Mouse (Mus musculus) embryonic facial prominence, embryonic 10.5 days (tissue): ENCODE results near the gene Zgpat. TPM values are rescaled to one million over a fixed set of nuclear protein-coding genes. Genes with fewer than 3 reads are reported as not detected.

Source experiments
- DNase-seq: peaks from one replicate; pipeline ENCODE4 v3.0.0-alpha.2; 2017; ENCODE audit warnings: low spot score
- H3K27ac ChIP-seq: fragments of 300-500 bp; sonication (generic); replicated peaks from 2 replicates; pipeline ENCODE4 v1.5.1; 2016; ENCODE audit warnings: mild to moderate bottlenecking
- H3K27me3 ChIP-seq: fragments of 300-500 bp; sonication (generic); replicated peaks from 2 replicates; pipeline ENCODE4 v1.6.1; 2016; ENCODE audit warnings: low read depth, mild to moderate bottlenecking; ENCODE audit not compliant: poor library complexity, severe bottlenecking
- H3K36me3 ChIP-seq: fragments of 300-500 bp; sonication (generic); replicated peaks from 2 replicates; pipeline ENCODE4 v1.6.1; 2016; ENCODE audit warnings: mild to moderate bottlenecking, moderate library complexity
- H3K4me1 ChIP-seq: fragments of 300-500 bp; sonication (generic); 2 replicates; pipeline ENCODE4 v1.6.1; 2016
- H3K4me3 ChIP-seq: fragments of 300-500 bp; sonication (generic); 2 replicates; pipeline ENCODE4 v1.5.1; 2016; ENCODE audit warnings: mild to moderate bottlenecking, moderate library complexity
- H3K9me3 ChIP-seq: fragments of 300-500 bp; sonication (generic); 2 replicates; pipeline ENCODE4 v1.6.1; 2016; ENCODE audit warnings: mild to moderate bottlenecking
- WGBS: fragments of 180-500 bp; shearing (Covaris S2); methylation state at CpG from one replicate; pipeline ENCODE4 v1.1.7; 2016; 5-methylcytosine and 5-hydroxymethylcytosine counted together
- polyA plus RNA-seq: library from polyadenylated mRNA; unstranded; fragments of >200 nt; fragmentation: Nextera tagmentation; extraction: Ambion mirVana; gene quantifications from 2 replicates; pipeline ENCODE4 v1.2.1, GENCODE M21; 2016

The Zgpat gene
- 46.9 and 51.8 TPM in 2 replicates for polyA plus RNA-seq

DNA sequence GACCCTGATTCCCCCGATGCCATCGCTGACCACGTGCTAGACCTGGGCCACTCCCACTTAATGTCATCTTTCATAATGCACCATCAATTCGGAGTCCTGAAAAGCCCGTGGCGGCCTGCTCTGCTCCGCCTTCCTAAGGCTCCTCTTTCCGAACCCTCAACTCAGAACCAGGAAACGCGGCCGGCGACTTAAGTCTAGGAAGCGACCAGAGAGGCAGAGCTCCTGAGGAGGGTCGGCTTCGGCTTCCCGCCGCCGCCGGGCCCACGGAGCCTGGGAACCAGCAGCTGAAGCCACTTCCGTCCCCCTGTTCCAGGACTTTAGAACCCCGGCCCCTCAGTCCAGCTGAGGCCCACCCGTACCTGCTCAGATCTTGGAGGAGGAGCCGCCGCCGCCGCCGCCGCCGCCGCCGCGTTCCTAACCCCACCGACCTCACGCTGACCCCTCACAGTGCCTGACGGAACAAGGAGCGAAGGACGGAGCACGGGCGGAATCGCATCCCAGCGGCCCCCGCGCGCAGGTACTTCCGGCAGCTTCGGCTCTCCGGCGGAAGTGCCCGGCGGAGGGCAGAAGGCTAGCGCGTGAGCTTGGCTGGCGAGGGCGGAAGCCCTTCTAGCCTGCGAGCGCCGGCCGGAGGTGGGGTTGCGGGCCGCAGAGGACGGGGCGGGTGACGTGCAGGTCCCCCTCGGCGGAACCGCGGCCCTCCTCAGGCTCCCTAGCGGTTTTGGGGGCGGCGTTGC lies at the start of gene Zgpat, which contains the start of gene Arfrp1:
Gene Zgpat (plus strand): TSS at position 69 of the 737 bp plus-strand sequence.
Gene Arfrp1 (minus strand): TSS at position 545 of the 737 bp plus-strand sequence.
- Histone ChIP-seq H3K27ac (peak within 1 kb of the TSS; percentile 92), H3K9me3 (no peaks in the 10 kb centered on the region), H3K4me1 (peaks cover 38% of the 10 kb centered on the region), H3K36me3 (peaks cover 64% of the 10 kb centered on the region), H3K4me3 (peak within 1 kb of the TSS; percentile 85), H3K27me3 (no peaks in the 10 kb centered on the region)
- peak; percentile 94 for DNase-seq
- under 1% methylated on average over 71 of the region's 71 CpGs for WGBS

GRCm38 (mm10) chr2:181319248-181320102 lies 45.3 kb upstream of the Zgpat start, which contains the start of gene Rtel1:
TSS of gene Rtel1 (plus strand) at chr2:181319739.
- DNase-seq: peak; percentile 92
- peaks cover 29% of the 10 kb centered on the region for H3K27me3 ChIP-seq
- 7% methylated on average over 40 of the region's 40 CpGs for WGBS
- peak within 1 kb of the TSS; percentile 72 for H3K4me3 ChIP-seq
- H3K36me3 ChIP-seq: peaks cover 29% of the 10 kb centered on the region
- H3K27ac ChIP-seq: peak within 1 kb of the TSS; percentile 87
- no peaks in the 10 kb centered on the region for H3K9me3 ChIP-seq
- H3K4me1 ChIP-seq: peaks cover 17% of the 10 kb centered on the region

DNA sequence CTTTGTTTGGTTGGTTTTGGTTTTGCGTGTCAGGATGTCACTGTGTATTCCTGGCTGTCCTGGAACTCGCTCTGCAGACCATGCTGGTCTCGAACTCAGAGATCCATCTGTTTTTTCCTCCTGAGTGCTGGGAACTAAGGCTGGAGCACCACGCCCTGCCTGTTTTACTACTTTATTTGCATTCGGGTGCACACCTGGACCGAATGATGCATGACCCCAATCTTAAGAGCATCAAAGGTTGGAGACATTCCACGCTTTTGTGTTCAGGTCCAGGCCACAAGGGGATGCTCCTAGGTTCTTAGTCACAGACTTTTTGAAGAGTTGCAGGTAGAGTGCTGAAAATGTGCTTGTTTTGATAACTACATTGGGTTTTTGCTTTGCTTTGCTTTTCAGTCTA lies 44.6 kb upstream of the Zgpat start:
- Histone ChIP-seq H3K27ac (peak overlapping the region; percentile 87), H3K9me3 (no peaks in the 10 kb centered on the region), H3K4me1 (peaks cover 17% of the 10 kb centered on the region), H3K4me3 (peak overlapping the region; percentile 72), H3K36me3 (peaks cover 35% of the 10 kb centered on the region), H3K27me3 (peaks cover 22% of the 10 kb centered on the region)
- no peak for DNase-seq
- WGBS: 15% methylated on average over 7 of the region's 7 CpGs

GRCm38 (mm10) chr2:181322136-181322535 lies 42.6 kb upstream of the Zgpat start:
- Histone ChIP-seq H3K36me3 (peaks cover 55% of the 10 kb centered on the region), H3K27ac (no peak overlapping the region), H3K27me3 (0 out of 2 replicates have a peak, but pooled peaks cover 2% of the 10 kb centered on the region), H3K4me1 (peaks cover 17% of the 10 kb centered on the region), H3K4me3 (no peak overlapping the region), H3K9me3 (no peaks in the 10 kb centered on the region)
- DNase-seq: no peak
- WGBS: 75% methylated on average over 5 of the region's 5 CpGs

- 91% methylated on average over 2 of the region's 2 CpGs for WGBS
- DNase-seq: no peak
- Histone ChIP-seq H3K36me3 (peaks cover 95% of the 10 kb centered on the region), H3K4me1 (no peaks in the 10 kb centered on the region), H3K27me3 (no peaks in the 10 kb centered on the region), H3K9me3 (no peaks in the 10 kb centered on the region), H3K4me3 (no peak overlapping the region), H3K27ac (no peak overlapping the region)
Observed at GRCm38 (mm10) chr2:181326098-181326497, 38.6 kb upstream of the Zgpat start.

- Histone ChIP-seq H3K9me3 (no peaks in the 10 kb centered on the region), H3K27me3 (no peaks in the 10 kb centered on the region), H3K36me3 (peaks cover 94% of the 10 kb centered on the region), H3K4me3 (no peak overlapping the region), H3K27ac (no peak overlapping the region), H3K4me1 (no peaks in the 10 kb centered on the region)
- no peak for DNase-seq
Observed at GRCm38 (mm10) chr2:181332542-181332941, 32.2 kb upstream of the Zgpat start.

- Histone ChIP-seq H3K27me3 (no peaks in the 10 kb centered on the region), H3K9me3 (no peaks in the 10 kb centered on the region), H3K27ac (no peak overlapping the region), H3K4me3 (no peak overlapping the region), H3K4me1 (no peaks in the 10 kb centered on the region), H3K36me3 (peaks cover 93% of the 10 kb centered on the region)
- peak; percentile 62 for DNase-seq
- WGBS: 65% methylated on average over 3 of the region's 3 CpGs
Observed at GRCm38 (mm10) chr2:181334023-181334422, 30.7 kb upstream of the Zgpat start.

DNA sequence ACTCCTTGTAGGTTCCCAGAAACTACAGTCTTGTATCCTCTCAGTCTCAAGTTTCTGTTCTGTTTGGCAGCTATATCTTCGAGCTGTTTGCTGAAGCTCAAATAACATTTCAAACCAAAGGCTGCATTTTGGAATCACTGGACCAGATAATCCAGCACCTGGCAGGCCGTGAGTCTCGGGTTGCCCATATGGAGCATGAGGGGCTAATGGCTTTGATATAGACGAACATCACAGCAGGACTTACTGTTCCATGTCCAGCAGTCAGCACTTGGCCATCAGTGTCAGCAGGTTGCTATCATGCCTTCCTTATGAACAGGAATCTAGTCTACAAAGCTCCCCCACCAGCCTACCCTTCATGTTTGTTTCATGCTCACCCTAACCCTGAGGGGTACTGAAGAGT lies 24.3 kb upstream of the Zgpat start:
- Histone ChIP-seq H3K4me1 (no peaks in the 10 kb centered on the region), H3K36me3 (peaks cover 95% of the 10 kb centered on the region), H3K27ac (no peak overlapping the region), H3K9me3 (no peaks in the 10 kb centered on the region), H3K27me3 (no peaks in the 10 kb centered on the region), H3K4me3 (no peak overlapping the region)
- 86% methylated on average over 4 of the region's 4 CpGs for WGBS
- DNase-seq: no peak

DNA sequence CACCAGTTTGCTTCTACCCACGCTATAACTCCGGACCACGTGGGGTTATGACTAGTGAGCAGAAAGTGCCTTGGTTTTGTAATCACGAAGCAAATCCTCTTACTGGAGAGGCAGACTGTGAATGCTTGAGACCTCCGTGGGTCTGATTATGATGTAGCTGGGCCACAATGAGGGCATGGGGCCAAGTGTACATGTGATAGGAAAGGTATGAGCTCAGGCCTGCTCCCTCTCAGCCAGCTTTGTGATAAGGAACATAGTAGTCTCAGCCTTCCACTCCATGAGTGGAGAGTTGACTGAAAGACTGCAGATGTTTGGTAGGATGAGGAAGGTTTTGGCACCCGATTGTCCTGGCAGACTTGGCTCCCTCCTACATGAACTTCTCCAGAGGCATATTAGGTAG lies 22.0 kb upstream of the Zgpat start:
- no peaks in the 10 kb centered on the region for H3K4me1 ChIP-seq
- H3K27ac ChIP-seq: no peak overlapping the region
- H3K36me3 ChIP-seq: peaks cover 95% of the 10 kb centered on the region
- no peaks in the 10 kb centered on the region for H3K9me3 ChIP-seq
- no peak for DNase-seq
- no peak overlapping the region for H3K4me3 ChIP-seq
- no peaks in the 10 kb centered on the region for H3K27me3 ChIP-seq
- 97% methylated on average over 6 of the region's 6 CpGs for whole genome bisulfite sequencing

DNA sequence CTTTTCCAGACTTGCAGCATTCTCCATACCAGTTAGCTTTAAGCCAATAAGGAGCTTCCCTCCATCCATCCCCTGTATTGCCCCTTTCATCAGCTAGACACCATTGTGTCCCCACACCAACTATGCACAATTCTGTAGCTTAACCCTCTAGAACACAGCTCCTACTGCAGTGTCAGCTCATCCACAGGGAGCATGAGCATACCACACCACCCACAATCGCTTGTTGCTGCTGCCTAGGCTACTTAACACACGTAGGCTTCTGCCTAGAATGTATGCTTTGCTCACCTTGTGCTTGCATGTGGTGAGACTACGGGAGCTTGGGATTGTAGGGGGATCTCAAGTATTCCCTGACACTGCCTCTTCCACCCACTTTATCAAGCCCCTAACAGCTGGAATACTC lies 7.9 kb upstream of the Zgpat start:
- no peak for DNase-seq
- H3K9me3 ChIP-seq: no peaks in the 10 kb centered on the region
- no peaks in the 10 kb centered on the region for H3K4me1 ChIP-seq
- WGBS: 81% methylated on average over 3 of the region's 3 CpGs
- no peaks in the 10 kb centered on the region for H3K27me3 ChIP-seq
- peaks cover 100% of the 10 kb centered on the region for H3K36me3 ChIP-seq
- no peak overlapping the region for H3K4me3 ChIP-seq
- H3K27ac ChIP-seq: no peak overlapping the region

DNA sequence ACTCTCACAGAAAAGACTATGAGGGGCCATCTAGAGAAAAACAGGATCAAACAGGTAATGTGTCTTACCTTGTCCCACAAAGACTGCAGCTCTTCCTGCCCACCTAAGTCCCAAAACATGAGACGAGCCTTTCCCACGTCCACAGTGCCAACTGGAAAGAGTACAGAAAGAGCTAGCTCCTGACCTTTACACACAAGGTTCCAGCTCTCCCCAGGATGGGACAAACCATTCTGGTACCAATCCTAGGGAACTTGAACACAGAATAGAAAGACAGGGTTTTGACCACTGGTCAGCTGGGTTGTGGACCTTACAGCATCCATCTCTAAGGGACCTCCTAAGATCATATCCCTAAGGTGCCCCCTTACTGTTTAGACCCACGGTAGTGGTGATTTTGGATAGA lies 782 bp upstream of the Zgpat start:
- Histone ChIP-seq H3K27me3 (no peaks in the 10 kb centered on the region), H3K36me3 (peaks cover 64% of the 10 kb centered on the region), H3K9me3 (no peaks in the 10 kb centered on the region), H3K4me3 (peak overlapping the region; percentile 85), H3K27ac (no peak overlapping the region), H3K4me1 (peaks cover 38% of the 10 kb centered on the region)
- no peak for DNase-seq
- WGBS: 72% methylated on average over 3 of the region's 3 CpGs

DNA sequence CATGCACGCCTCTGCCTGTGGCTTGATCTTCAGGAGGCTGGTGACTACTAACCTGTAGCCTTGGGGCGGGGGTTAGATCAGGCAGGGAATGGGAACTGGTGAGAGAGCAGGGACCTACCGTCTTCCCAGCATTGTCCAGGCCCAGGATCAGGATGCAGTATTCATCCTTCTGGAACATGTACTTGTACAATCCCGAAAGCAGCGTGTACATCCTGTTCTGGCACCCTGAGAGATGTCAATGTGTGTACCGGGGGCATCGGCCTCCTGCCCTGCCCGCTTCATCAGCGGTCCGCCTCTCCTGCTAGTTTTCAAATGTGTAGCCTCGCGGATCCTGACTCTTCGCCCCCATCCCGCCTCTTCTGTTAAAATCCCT lies 255 bp upstream of the Zgpat start:
- peak overlapping the region; percentile 92 for H3K27ac ChIP-seq
- H3K9me3 ChIP-seq: no peaks in the 10 kb centered on the region
- peaks cover 64% of the 10 kb centered on the region for H3K36me3 ChIP-seq
- peak overlapping the region; percentile 85 for H3K4me3 ChIP-seq
- DNase-seq: no peak
- no peaks in the 10 kb centered on the region for H3K27me3 ChIP-seq
- peaks cover 38% of the 10 kb centered on the region for H3K4me1 ChIP-seq
- WGBS: 11% methylated on average over 14 of the region's 14 CpGs
